Mouse (Mus musculus) right cerebral cortex, adult 18-20 months (tissue): Measurements from ENCODE around the gene Sema4d.

ENCODE experiments used
- DNase-seq: peaks from one replicate; pipeline ENCODE4 v3.0.0; 2022; ENCODE audit warnings: mixed read lengths

The Sema4d gene

DNA sequence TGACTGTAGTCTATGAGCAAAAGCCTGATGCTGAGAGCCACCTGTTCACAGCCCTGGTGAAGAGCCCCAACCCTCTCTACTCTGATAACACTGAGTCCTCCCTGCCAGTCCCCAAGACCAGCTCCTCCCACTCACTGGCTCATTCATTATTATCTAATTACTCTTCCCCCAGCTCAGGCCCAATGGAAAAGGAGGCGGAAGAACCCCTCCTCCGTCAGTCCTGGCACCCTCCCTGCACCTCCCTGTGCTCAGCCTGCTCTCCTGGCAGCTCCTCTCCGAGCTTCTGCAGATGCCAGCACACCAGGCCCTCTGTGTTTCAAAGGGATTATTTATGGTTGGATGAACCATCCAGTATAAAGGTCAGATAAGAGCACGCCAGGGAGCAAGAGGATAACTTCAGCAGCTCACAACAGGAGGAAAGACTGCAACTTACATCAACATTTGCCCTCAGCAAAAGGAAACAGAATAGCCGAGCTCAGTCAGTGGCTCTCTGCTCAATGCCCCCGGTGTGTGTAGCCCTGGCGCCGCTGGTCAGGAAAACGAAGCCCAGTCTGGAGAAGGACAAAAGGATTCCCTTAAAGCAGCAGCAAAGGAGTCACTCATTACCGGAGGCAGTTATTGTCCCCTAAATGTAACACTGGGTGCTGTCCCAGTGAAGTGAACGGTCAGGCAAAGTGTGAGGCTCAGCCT is 16.4 kb downstream of the Sema4d start:
- DNase-seq, result peak; percentile 79

DNA sequence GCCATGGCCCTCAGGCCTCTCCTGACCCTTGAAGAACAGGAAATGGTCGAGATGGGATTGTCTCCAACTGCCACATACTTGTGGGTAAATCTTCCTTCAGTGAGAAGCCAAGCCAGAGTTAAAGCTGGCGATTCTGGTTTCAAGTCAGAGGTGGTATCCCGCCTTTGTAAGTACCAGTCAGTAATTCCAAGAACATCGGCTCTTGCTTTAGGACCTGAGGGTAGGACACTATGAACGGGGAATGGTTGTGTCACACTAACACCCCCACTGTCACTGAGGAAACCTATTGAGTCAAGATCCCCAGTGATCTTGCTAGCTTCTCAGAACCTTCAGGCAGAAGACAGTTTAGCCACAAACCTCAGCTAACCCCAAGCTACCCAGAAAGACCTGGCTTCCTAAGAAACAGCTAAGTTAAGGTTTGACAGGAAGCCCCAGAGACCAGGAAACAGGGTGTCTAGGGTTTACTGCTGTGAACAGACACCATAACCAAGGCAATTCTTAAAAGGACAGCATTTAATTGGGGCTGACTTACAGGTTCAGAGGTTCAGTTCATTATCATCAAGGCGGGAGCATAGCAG is 17.3 kb downstream of the Sema4d start:
- DNase-seq, result no peak

DNA sequence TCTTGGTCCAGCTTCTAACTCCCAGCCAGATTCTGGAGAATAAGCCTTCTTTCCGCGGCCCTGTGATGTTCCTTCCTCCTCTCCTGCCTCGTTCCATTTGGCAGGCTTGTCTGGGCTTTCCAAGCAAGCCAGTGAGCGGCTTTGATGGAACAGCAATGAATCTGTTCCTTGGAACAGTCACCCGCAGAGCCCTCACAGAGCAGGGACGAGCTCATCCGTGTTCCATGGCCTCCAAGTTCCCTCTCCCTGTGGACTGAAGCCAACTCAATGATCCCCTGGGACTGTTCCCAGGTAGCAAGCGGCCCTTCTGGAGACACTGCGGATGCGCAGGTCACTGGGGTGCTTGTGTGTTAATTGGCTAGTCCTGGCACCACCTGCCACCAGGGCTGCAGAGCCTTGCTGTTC is 21.7 kb downstream of the Sema4d start:
- peak; percentile 75 for DNase-seq

DNA sequence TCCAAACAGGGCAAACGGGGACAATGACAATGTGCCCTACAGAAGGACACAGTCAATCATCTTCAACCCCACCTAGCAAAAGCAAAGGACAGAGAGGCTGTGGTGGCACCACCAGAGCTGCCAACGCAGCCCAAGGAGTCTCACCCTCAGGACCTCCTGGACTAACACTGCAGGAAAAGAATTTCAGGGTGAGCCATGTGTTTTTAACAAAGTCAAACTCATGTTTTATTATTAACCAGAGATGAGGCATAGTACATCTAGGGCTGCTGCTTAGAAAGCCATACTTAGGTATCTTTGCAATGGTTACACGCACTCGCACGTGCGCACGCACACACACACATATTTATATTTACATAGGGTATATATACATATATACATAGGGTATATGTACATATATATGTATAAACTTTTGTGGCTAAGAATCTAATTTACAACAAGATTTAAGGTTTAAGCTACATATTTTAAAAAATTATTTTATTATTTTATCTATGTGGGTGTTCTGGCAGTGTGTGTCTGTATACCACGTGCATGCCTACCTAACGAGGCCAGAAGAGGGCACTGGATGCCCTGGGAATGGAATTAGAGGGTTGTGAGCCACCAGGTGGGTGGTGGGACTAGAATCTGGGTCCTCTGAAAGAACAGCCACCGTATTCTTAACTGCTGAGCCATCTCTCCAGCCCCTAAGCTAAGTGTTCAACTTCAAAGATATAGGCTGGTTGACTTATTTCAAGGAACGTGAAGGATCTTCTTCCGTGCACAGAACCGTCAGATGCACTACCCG is 22.7 kb downstream of the Sema4d start:
- DNase-seq, result no peak

DNA sequence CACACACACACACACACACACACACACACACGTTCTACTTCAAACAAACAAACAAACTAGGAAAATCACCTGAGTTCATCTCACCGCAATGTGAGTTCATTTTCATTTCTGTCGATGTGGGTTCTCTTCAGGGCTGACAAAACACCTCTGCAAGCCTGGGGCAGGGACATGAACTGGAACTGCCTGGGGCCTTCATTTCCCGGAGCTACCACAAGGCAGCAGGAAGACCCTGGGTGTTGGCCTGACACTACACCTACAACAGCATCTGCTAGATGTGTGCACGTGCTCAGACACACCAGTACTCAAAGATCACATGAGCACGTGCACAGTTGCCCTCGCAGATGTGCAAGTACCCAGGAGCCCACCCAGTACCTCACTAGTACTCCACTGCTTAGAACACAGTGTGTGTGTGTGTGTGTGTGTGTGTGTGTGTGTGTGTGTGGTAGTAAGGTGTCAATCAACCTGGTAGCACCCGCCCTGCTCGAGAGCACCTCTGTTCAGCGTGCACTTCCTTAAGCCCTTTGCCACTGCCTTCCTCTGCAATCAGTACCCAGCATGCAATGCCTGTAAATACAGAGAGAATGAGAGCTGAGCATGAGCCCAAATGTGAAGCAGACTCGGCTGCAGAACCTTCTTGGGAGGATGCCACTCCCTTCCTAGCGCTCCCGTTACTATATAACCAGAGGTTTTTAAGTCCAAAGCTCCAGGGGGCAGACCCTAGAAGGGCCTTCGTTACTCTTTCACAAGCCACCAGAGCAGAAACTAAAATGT is 25.4 kb downstream of the Sema4d start:
- DNase-seq, result no peak

DNA sequence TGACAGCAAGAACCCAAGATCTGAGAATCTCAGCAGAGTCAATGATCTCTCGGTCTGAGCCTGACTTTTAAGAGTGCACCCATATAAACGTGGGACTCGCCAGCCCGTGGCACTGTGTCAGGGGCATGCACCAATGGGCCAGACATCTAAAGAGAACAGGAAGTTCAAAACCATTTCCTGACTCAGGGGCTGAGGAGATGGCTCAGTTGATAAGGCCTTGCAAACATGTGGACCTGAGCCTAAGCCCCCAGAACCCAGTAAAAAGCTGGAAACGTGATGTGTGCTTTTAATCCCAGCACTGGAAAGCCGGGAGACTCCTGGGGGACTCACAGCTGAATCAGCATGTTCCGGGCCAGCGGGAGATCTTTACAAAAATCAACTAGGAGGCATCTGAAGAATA is 26.0 kb downstream of the Sema4d start:
- no peak for DNase-seq

DNA sequence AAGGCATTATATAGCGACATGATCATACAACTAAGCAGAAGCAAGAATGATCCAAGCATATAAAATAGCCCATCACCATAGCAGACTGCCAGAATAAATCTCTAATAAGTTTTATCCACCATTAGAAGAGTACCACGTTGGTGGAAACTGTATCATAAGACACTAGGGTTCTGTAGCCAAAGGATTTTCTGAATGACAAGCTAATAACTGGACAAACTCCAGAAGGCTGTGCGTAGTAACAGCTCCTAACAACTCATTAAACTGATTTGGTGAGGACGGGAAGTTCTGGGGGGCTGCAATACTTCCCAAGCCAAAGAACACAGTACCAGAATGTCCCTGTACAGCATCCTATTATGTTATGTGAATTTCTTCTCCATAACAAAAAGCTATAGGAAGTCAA is 26.8 kb downstream of the Sema4d start:
- DNase-seq, result no peak

DNA sequence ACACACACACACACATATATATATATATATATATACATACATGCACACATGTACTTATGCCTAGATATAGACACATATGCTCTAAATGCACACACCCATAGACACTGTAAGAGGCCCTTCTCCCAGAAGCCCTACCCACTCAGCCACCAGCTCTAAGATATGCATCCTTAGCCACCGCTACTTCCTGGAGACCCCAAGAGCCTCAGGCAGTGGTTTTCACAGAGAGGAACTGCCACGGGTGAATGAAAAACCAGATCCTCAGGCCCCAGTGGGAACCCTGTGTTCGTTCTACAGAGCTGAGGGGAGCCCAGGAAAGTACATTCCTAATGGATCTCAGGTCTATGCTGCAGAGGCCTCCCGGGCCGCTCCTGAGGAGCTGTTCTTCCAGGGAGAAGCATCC is 28.2 kb downstream of the Sema4d start:
- no peak for DNase-seq

DNA sequence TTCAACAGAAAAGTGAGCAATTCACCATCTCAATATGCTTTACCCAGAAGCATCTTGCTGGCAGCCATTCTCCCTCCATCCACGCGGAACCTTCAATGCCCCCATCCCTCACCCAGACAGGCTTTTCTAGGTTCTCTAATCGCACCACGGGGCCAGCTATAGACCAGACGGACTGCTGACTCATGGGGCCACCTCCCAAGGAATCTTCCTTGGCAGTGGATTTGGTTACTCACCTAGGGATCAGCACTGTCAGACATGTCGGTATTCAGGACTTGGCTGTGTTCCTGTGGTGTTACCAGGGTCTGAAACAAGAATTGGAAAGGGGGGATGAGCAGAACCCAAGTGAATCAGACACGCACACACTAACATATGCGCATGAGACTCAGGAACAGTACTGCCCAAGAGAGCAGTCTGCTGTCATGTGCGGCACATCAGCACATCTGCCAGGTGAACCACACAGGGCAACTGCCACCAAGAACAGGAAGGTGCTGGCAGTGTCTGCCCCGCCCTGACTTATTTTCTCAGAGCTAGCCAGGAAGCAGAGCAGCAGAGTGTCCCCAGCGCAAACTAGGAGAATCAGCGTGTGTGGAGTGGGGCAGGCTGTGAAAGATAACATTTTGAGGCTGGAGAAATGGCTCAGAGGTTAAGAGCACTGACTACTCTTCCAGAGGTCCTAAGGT is 30.4 kb downstream of the Sema4d start:
- no peak for DNase-seq

DNA sequence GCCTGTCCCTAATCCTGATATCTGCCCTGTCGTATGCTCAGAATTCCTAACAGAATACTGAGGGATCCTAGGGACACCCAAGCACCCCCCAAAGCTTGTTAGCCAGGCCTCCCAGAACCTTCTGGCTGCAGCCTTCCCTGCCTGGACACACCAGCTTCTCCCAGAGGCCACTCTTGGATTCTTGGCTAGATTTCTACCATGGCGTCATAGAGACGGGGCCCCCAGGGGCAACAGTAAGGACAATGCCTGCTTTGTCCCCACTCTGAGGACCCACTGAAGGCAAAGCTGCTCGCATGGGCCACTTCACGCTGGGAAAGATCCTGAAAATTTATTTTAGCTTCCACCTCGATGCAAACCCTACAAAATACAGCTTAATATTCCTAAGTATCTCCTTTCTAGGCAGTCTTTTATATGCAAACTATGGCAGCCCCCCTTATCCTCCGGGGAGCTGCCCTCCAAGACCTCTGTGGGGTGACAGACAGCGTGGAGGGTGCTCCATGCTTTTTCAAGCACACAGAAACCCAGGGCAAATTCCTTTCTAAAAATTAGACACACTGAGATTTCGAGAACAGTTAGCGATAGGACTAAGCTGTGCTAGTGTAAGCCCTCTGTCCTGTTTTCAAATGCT is 32.2 kb downstream of the Sema4d start:
- no peak for DNase-seq

DNA sequence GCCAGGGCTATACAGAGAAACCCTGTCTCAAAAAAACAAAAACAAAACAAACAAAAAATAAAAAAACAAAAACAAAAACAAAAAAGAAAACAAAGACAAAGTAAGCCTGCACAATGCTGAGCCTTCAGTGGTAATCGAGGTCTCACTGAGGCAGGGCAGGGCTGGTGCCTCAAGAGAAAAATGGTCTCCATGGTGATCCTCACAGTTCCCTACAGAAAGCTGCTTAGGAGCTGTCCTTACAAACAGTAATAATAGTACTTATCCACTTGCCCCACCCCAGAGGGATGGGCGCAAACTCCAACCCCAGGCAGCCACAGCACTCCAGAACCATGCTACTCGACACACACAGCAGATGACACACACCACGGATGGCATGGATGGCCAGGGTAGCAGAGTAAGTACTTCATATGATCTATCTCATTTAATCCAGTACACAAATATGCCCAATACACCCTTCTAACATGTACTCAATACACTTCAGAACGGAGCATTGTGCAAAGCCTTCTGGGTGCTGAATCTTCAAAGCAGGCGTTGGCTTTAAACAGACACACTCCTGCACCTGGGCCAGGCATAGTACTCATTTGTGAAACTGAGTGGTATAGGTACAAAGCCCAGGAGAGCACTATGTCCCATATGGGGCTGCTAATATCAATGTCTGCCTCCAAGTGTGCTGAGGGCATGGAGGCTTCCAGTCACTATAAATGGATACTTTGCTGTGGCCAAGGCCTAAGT is 34.1 kb downstream of the Sema4d start:
- no peak for DNase-seq

DNA sequence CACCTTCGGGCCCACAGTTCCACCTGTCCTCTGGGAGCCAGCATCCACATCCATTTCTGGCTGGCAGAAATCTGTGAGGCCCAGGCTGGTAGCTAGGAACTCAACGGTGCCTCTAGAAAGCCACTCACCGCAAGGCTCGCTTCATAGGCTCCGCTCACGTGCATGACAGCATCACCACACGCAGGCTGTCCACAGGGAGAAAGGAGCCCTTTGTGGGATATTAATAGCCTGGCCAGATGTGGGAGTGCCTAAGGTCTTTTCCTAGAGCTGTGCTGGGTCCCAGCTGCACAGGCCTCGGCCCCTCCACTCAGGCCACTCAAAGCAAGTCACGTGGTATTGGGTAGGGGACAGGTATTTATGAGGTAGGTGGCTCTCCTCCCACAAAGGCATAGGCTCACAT is 35.1 kb downstream of the Sema4d start:
- DNase-seq, result no peak

DNA sequence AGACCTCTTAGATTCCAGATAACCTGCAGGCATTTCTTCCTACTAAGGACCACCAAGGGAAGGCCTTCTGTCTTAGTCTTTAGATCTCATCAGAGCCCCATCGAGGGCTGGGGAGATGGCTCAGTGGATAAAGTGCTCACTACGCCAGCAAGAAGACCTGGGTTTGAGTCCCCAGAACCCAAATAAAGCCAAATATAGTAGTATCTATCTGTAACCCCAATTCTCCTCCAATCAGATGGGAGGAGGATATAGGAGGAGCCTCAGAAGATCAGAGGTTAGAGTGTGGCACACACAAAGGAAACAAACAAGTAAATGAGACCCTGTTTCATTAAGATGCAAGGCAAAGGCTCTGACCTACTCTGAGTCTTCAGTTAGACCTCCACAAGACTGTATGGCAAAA is 36.4 kb downstream of the Sema4d start:
- no peak for DNase-seq

DNA sequence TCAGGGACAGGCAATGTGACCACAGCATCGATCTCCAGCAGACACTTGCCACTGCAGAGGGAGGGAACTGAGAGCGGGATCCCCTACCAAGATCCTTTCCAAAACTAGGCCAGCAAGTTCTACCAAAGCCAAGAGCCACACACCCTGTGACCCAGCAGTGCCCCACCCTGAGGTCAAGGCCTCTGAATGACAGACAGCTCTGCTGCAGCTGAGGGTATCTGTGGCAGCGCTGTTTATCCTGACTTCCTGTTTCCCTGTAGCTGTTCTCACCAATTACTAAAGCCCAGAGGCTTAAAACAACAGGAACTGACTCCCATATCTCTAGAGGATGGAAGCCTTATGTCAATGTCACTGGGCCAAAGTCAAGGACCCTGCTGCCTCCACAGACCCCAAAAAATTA is 37.0 kb downstream of the Sema4d start:
- DNase-seq, result no peak

DNA sequence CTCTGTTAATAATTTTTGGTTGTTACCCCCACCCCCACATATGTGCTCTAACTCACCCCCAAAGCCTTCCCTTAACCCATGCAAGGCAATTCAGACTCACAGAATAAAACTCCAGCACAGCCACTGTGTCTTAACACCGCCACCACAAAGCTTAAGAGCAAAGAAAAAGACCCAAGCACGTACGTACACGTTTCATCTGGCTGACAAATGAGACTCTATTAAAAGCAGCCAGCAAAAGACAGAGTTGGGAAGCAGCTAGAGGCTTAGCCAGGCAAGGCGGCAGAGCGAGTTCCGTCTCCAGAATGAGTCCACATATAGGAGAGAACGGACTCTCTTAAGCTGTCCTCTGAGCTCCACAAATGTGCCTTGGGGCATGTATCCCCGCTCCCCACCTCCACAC is 37.5 kb downstream of the Sema4d start:
- DNase-seq, result no peak

DNA sequence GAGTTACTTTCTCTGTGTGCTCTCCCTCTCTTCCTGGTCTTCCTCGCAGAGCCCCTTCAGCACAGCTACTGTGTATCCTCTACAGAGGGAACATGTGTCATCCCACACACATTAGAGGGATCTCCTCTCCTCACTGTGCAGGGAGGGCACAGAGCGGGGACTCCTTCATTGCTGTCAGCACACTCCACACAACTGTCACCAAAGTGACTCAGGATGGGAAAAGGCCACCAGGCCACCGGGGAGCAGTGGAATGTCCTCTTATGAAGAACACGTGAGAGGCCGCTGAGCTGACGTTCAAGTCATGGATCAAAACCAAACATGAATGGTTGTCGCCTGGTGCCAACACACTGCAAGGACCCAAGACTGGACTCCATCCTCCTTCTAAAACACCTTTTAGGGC is 38.0 kb downstream of the Sema4d start:
- DNase-seq, result no peak

DNA sequence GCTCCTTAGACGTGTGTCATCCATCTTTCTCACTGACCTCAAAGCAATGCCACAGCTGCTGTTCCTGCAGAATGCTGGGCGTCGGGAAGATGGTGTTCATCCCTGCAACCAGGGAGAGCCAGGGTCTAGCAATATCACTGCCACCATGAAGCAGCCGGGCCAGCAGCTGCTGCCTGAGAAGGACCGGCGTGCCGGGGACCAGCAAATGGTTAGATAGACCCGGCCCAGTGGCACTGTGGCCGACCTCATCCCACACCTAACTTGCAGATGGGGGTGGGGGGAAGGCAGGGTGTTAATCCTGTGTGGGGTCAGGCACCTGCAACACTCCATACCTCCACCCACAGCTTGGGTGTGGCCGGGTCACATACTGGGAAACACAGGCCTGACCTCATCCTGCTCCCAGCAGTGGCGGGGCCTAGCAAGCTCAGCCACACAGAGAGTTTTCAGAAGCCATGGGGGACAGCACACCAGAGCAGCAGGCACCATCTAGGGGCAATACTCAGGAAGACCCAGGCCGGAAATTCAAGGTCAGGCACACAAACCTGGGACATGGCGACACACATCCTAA is 38.9 kb downstream of the Sema4d start:
- no peak for DNase-seq

DNA sequence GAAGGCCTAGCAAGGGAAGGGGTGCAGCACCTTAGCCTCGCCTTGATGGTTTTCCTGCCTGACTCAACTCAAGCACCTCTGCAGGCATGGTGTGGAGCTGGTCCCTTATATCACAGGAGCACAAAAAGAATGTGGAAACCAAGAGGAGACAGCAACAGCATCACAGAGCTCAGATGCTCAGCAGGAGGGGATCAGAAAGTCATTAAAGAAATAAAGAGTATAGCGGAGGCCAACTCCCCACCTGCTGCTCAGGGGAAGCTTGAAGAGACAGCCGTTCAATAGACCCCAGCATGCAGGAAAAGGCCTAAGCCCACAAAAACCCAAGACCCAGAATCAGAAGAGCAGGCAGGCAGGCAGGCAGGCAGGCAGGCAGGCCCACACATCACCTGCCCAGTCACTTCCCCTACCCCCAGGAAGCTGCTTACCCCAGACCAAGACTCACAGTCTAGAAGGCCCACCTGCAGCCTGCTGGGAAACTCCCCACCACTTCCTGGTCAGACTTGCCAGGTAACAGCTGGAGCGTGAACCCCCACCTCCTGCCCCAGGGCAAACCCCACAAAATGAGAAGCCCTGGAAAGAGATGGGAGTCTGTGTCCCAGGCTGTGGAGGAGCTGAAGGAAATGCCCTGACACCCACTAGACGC is 39.6 kb downstream of the Sema4d start:
- no peak for DNase-seq

DNA sequence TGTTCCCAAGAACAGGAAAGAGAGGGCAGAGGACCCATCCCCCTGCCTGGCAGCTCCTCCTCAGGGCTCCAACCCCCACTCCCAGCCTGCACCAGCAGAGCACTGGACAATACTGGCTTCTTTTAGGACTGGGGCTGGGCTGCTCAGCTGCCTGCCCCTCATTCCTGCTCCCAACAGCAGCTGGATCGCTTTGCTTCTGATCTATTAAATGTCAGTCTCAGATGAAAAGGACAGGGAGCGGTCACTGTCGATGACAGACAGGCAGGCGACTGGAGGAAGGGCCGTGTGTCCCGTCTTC is 40.4 kb downstream of the Sema4d start:
- DNase-seq, result no peak

DNA sequence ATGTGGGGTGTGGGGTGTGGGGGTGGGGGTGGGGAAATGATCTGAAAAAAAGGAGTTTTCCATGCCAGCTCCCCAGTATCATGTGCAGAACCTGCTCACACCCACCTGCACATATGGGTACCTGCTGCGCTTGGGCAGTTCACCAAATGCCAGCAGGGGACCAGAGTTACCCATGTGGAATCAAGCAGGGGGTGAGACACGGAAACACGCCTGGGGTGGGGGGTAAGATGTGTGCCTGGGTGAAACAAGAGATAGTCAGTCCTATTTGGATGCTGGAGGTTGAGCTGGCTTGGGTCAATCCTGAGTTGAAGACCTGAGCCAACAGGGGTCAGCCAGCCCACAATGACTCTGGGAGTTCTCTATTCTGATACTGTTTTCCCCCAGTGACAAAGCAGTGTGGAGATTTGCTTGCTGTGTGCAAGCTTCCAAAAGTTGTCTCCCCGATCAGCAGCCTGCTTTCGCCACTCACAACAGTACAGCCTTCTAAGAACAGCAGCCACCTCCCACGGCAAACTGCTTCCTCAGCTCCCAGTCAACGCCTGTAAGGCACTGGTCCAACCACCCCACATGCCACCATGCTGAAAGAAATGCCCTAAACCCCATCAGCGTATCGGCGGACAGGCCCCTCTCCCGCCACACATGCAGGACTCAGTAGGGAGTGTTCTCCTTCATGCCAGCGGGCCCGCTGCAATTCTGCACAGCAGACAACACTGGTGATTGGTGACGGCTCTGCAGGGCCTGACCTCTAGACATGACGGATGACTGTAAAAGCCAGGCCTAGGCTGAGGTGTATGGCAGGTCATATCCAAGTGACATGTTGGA is 41.0 kb downstream of the Sema4d start:
- peak; percentile 72 for DNase-seq
